Mouse (Mus musculus): ENCODE results near the gene Trpm6.

The Trpm6 gene

DNA sequence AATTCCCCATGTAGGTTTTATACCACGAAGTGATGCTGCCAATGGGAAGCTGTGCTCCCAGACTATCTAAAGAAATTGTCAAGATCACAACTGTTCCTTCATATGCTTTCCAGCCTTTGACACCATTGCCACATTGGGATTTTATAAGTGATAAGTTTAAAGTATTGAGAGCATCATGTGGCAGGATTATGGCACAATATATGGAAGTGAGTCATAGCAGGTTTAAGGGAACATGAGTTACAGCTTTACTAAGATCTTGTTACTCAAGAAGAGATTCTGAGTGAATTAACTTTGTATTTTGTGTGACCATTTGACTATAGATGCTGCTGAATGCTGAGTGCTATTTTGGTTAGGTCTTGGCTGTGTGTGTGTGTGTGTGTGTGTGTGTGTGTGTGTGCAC lies 21.8 kb downstream of the Trpm6 start:
- no peak for DNase-seq (ENCODE audit: low spot score in 2 of 2)

DNA sequence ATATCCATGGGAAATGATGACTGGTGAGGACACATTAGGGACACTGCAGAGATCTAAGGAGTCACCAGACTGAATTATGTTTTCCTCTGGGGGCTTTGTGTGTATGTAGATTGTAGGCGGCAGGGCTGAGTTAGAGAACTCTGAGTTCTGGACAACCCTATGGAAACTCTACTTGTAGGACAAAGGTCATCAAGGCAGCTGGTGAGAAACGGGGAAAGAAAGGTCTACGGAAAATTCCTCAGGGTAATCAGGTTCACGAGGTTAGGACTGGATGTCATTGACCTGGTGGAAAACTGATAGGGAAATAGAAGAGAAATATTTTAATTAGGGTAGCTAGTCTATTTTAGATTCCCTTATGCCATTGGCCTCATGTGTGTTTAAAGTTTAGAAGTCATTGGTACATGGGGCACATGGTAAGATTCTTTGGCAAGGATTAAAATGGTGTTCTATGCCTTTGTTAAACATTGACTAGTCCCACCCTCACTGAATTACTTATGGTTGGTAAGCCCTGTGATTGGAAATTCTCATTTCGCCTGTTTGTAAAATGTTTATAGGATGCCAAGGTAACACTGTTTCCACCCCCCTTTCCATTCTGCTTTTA lies 23.2 kb downstream of the Trpm6 start:
- no peak for DNase-seq (ENCODE audit: low spot score in 2 of 2)

DNA sequence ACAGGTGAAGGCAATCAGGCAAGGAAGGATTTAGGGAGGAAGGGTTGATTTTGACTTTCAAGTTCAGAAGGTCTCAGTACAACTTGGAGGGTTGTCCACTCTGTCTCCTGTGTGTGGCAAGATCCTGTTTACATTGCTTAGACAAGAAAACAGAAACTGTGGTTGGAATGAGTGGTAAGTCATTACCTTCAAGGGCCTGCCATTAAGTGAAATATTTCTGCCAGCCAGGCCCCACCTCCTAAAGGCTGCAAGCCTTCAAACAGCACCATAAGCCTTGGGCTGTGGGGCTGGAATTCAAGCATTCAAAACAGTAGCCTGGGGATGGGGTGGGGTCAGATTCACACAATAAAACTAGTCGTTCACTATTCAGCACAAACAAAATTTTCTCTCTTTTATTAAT lies 24.3 kb downstream of the Trpm6 start:
- no peak for DNase-seq (ENCODE audit: low spot score in 2 of 2)

DNA sequence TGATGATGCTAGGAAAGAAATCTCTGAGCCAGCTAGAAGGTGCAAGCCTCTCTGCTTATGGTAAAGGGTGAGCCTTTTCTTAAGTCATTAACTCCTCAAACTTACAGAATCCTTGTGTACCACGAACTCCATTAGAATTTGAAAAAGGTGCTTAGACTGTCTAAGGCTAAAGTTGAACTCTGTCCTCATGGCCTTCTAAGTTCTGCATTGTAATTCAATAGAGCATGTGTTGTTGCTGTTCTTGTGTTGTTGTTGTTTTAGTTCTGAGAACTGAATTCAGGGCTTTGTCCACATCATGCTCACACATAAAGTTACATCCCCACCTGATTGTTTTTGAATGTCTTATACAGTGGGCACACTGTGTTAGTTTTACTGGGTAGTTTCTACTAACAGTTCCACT lies 49.9 kb downstream of the Trpm6 start:
- no peak for DNase-seq (ENCODE audit: low spot score in 2 of 2)

DNA sequence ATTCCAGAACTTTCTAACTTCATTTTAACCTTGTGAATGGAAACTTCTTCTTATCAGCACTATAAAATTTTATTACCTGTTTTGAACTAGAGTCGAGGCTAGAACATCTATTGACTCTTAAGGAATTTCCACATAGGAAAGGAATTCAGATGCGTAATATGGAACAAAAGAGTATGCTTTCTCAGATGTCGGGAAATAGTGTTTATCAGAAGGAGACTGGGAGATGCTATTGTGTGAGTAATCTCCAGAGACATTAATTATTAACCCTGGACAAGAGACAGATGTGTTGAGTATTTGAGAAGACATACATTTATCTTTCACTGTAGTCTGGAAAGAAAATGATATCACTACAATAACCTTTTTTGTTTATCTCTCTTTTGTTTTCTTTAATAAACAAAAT lies 61.5 kb downstream of the Trpm6 start:
- DNase-seq (ENCODE audit: low spot score in 2 of 2), result no peak

DNA sequence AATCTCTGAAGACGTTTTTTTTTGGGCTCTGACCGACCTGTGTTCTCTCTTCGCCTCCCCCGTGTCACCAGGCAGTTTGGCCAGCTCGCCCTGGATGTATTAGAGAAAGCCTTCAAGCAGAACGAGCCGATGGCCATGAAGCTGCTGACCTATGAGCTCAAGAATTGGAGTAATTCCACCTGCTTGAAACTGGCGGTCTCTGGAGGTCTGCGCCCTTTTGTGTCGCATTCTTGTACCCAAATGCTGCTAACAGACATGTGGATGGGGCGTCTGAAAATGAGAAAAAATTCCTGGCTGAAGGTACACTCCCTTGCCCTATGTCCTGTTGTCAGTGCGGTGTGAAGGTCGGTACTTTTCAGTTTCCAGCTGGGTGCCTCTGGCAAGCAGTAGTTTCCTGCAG lies 65.4 kb downstream of the Trpm6 start:
- no peak for DNase-seq (ENCODE audit: low spot score in 2 of 2)

DNA sequence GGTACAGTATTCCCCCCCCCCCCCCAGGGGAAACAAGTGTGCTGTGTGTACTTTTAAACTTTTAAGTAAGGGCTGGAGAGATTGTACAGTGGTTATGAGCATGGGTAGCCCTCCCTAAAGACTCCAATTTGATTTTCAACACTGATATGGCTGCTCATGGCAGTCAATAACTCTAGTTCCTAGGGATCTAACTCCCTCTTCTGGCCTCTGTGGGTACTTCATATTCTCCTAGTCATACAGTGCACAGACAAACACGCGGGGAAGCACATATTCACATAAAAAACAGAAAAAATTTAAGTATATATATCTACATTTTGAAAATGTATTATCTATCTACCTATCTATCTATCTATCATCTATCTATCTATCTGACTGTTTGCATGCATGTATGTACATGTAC lies 67.6 kb downstream of the Trpm6 start:
- no peak for DNase-seq (ENCODE audit: low spot score in 2 of 2)

DNA sequence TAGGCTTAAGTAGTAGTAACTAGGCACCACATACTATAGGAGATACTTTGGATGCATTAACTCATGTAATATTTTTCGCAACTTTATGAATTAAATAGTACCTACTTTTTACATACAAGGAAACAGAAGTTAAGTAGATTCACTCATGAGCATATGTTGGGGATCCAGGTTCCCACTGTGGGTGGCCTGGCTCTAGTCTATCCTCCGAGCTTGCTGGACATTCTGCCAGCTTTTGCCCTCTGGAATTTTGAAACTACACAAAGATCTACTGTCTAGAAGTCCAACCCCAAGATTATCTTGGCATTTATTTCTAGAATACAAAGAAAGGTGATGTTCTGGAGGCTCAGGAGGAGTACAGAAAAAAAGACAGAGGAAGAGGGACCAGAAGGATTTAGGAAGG lies 78.8 kb downstream of the Trpm6 start:
- no peak for DNase-seq (ENCODE audit: low spot score in 2 of 2)

DNA sequence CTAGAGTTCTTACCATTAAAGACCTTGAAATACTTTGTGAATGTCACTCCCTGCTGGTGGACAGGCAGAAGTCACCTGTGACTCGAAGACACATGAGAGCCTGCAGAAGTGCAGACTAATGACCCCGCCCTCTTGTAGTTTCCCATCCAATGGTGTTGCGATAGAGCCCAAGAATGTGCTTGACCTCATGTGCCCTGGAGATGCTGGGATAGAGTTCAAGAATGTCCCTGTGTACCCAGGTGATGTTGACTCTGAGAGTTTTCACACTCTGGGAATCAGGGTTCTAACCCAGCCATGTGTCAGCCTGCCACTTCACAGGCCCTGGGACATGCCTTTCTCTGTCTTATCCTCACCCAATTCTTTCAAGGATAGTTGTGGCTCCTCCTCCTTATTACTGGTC lies 81.4 kb downstream of the Trpm6 start:
- no peak for DNase-seq (ENCODE audit: low spot score in 2 of 2)

DNA sequence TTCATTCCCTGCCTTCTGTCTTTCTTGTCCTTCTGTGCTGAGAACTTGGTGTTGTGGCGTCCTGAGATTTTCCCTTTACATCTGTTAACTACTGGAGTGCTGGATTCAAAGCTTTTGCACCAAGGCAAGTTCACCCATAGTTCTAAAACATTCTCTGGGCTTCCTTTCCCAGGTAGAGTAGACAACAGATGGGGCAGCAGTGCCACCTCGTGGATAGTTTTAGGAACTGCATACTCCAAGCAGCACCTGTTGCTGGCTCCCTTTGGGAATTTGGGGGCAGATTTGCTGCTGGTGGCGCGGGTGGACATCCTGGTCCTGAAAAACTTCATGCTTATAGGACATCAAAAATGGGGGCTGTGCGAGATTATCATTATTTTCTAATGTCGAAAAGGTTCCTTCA lies 85.2 kb downstream of the Trpm6 start:
- DNase-seq (ENCODE audit: low spot score in 2 of 2), result peak; percentile 7 to 47

DNA sequence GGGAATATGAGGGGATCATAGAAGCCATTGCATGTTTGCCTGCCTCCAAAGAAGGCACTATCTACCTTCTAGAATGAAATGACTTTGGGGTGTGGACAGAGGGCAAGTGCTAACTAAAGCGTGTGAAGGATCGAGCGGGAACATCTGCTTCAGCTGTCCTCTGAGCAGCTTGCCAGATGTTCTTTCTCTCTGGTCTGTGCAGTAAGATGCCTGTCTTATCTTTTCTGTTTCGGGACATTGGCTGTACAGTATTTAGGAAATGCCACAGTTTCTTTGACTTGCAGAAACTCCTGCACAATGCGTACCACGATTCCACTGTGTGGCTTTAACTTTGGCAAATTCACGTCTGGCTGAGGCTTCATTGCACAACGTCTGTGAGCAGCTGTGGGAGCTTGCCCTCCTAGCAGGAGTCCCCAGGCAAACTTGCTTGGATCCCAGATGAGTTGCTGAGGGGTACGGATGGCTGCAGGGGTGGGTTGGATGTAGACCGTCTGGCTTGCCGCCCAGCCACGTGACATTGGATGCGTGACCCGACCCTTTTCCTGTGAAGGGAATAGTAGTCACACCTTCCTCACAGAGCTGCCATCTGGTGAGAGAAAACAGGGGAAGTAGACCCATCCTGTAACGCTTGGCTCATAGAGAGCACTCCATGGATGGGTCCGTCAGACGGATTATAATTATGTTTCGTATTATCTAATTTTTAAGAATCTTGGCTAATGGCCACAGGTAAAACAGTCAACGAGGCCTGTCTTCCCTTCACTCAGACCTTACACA lies 92.2 kb downstream of the Trpm6 start:
- no peak for DNase-seq (ENCODE audit: low spot score in 2 of 2)

DNA sequence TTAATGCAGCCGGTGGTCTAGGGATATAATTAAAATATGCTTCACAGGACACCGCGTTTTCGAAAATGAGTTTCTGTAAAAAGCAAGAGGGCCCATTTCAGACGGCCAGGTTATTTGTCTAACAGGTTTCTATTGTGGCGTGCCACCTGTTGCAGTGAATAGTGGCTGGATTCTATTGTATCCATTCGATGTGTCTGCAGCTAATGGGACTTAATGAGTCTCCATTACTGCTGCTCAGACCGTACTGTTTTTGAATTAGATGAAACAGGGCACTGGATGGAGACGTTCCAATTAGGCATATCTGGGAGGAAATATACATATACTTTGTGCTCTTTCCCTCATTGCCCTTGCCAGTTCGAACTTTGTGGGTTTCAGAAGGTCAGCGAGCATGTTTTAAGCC lies 92.8 kb downstream of the Trpm6 start:
- no peak for DNase-seq (ENCODE audit: low spot score in 2 of 2)

DNA sequence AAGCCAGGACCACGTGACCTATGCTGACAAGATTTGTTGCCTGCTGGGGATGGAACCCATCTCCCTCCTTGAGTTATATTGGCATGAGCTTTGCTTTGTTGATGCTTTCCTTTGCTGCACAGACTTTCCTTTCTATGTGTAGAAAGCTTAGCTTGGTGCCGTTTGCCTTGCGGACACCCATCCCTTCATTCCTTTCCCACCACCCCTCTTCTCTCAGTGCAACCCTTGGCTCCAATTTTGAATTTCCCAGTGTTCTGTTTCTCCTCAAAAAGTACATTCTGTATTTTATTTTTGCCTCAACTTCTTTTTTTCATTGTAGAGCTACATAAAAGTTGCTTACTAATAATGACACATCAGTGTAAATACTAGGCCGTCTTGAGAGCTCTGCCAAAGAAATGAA lies 96.6 kb downstream of the Trpm6 start:
- no peak for DNase-seq (ENCODE audit: low spot score in 2 of 2)

DNA sequence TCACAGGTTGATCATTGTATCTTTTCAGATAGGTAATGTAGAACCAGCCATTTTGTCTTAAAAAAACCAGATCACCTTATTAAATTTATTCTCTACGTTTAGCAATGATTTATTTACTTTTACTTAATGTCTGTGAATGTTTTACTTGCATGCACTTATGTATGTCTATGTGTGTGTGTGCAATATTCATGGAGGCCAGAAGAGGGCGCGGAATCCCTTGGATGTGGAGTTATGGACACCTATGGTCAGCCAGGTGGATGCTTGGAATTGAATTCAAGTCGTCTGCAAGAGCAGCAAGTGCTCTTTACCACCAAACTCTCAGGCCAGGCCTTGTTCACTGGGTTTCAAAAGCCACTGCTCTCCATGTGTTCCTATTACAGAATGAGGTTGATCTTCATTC lies 118.5 kb downstream of the Trpm6 start:
- no peak for DNase-seq (ENCODE audit: low spot score in 2 of 2)

DNA sequence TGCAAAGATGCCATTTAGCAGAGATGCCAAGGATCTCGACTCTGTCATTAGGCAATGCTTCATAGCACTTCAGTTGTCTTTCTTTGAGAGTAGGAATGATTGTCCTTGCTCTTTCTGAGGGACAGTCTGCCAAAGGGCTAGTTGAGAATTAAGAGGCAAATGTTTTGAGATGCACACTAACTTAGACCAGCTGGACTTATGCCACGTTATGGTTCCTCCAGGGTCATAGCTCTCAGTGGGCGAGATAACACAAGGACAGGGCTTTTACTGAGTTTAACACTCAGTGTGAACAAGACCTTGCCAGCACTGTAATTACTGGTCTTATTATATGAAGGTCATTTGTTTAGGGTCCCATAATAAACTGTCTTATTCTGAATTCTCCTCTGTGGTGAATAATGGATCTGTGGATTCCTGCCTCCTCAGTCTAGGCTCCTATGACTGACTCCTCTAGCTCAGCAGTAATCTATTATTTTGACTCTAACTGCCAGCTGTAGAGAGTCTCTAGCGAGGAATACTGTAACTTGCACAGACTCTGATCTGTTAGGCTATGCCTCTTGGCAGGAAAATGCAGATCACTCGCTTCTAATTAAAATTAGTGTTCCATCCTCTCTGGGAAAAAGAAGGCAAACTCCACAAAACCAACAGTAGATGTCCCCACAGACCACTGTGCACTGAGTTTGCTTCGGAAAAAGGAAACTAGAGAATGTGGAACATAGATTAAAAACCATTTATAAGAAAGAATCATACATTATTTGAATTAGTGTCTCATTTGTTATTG lies 123.2 kb downstream of the Trpm6 start:
- no peak for DNase-seq (ENCODE audit: low spot score in 2 of 2)

DNA sequence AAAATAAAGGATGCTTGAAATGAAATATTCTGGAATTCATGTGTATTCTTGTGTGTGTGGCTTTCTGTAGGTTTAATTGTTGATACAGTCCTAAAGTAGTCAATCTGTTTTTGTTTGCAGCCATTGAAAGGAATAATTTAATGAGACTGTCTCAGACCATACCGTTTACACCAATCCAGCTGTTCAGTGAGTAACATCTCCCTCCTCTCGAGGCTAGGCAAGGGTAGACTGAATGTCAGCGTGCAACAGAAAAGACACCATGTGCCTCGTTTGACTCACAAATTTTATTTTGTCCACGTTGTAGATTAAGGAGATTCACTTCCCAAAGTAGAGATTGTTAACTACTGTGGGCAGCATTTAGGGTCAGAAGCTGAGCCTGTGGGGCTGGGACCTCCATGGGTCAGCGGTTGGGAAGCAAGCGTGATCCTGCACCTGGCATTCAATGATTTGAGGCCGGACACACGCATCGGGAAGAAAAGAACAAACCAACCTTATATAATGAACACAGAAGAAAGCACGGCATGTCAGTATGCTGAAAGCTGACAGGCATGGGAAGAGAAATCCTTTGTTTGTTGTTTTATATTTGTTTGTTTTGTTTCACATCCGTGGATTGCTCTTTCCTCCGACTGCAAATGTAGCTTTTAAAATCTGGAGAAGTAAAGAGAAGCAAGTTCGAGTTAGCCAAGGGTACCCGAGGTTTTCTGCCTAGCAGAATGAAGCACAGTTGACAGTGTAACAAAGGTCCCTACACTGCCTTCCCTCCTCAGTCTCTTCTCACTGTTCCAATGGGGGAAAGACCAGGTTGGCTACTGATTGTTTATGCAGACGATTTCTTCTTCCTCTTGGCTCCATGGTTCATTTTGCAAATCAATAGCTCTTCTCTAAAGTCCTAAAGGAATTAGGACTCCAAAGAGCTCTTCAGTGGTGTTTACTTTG lies 124.2 kb downstream of the Trpm6 start:
- no peak for DNase-seq (ENCODE audit: low spot score in 2 of 2)

DNA sequence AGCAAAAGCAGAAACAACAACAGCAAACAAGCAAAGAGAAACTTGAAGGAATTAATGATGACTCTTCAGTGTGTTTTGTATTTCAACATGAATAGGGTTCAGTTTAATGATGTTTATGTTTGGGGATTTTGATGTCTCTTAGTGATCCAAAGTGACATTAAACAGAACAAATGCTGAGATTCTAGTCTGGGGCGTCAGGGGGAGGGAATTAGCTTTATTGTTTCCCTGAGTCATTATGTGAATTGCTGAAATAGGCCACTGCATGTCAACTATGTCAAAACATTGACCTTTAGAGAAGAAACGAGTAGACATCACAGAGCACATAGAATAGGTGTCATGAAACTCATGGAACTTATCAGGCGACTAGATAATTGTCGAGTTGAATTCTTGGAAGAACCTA lies 129.5 kb downstream of the Trpm6 start:
- no peak for DNase-seq (ENCODE audit: low spot score in 2 of 2)

DNA sequence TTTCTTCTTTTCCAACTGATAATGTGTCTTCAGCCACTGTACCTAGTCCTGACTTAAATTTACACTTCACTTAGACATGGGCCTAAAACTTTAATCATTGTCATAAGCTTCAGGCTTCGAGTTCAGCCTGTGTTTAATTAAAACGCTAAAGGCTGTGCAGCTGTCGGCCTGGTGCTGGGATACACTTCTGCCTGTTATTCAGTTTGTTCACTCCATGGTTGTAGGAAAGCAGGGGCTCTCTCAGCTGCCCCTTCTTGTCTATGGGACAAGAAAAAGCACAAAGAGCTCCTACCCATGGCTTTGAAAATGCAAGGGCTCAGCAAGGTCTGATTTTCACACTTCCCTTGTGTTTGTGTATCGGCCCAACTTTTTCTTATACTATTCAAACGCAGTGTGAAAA lies 131.4 kb downstream of the Trpm6 start:
- DNase-seq (ENCODE audit: low spot score in 2 of 2), result no peak

DNA sequence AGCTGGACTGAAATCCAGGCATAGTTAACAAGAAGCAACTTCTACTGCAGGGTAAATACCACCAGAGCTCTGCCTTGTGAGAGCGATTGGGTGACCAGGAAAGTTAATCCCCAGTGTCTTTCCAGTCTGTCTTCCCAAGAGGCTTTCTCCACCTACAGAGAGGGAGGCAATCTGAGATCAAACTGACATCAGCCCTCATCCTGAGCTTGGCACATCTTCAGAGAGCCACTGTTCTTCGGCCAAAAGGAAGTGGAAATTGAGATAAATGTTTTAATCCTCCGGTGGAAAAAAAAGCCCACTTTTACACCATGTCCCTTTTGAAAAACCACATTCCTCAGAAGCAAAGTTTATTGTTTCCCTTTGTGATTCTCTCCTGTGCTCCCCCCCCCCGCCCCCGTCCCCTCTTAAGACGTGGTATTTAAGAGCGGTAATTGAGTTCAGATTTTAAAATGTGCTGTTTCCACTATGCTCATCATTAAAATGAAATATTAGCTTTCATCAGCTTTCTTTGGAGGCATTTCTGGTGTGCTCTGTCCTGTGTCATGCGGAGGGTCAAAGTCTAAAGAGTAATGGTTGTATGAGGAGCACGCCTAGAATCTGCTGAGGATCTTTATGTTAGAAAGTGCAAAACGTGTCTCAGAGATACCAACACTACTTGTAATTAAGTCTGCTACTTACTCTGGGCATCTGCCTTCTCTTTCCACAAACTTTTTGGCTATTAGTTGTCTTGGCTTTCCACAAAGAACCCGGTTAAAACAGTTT lies 138.0 kb downstream of the Trpm6 start:
- no peak for DNase-seq (ENCODE audit: low spot score in 2 of 2)

DNA sequence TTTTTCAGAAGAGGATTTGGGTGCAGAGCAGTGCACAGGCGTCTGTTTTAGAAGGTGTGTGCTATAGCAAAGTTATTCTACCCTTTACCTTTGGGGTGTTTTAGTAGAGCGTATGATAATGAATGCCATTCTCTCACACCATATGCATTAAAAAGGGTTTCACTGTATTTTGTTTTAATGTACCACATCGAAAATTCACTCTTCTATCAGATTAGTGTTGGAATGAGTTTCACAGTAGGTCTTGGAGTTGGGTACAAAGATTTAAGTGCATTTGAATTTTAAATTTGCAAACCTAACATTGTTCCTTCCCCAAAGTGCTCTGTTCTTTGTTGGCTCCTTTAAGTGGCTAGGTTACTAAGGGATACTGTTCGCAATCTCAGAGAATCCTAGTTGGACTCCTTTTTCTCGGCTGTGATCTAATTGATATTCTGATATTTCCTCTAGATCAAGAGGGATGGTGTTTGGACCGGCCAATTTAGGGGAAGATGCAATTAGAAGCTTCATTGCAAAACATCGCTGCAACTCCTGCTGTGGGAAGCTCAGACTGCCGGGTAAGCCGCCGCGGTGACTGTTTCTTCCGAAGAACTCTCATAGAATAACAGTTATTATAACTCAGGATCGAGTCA lies 138.8 kb downstream of the Trpm6 start:
- DNase-seq (ENCODE audit: low spot score in 2 of 2), result no peak

DNA sequence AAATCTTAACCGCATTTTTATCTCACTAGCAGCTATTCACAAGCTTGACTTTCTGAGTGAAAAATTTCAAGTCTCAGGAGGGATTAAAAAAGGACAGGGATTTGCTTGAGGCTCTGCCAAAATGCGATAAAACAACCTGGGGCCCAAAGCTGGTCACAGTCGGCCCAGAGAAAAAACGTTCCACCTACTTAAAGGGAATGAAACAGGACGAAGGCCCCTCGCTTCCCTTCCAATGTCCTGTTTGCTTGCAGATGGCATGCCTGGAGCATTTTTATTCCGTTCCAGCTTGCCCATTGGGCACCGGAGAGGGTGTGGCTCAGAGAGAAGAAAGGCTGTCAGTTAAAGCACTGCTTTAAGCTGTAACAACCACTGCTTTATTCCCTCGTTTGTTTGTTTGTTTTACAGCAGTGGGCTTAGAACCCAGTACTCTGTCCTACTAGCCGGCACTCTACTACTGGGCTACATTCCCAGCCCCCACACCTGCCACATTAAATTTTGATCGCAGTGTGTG lies 139.4 kb downstream of the Trpm6 start:
- no peak for DNase-seq (ENCODE audit: low spot score in 2 of 2)
